Mouse (Mus musculus) midbrain, embryonic 13.5 days (tissue): ENCODE measurements around the gene Rhpn2. TPM values are rescaled to one million over a fixed set of nuclear protein-coding genes. Genes with fewer than 3 reads are reported as not detected.

ENCODE experiments used
- ATAC-seq: fragments of 200-750 bp; cut with Nextera tagmentation; 2 replicates; pipeline ENCODE4 v1.8.0; 2017; ENCODE audit warnings: mild to moderate bottlenecking, moderate TSS enrichment, moderate library complexity
- H3K27ac ChIP-seq: fragments of 300-500 bp; sonication (generic); 2 replicates; pipeline ENCODE4 v1.5.1; 2015; ENCODE audit warnings: inconsistent platforms, mild to moderate bottlenecking, moderate library complexity
- H3K27me3 ChIP-seq: fragments of 300-500 bp; sonication (generic); 2 replicates; pipeline ENCODE4 v1.6.1; 2015; ENCODE audit warnings: mild to moderate bottlenecking, inconsistent platforms
- H3K36me3 ChIP-seq: fragments of 300-500 bp; sonication (generic); 2 replicates; pipeline ENCODE4 v1.6.1; 2015; ENCODE audit warnings: mild to moderate bottlenecking, inconsistent platforms
- H3K4me1 ChIP-seq: fragments of 300-500 bp; sonication (generic); replicated peaks from 2 replicates; pipeline ENCODE4 v1.6.1; 2015; ENCODE audit warnings: inconsistent platforms
- H3K4me2 ChIP-seq: fragments of 300-500 bp; sonication (generic); replicated peaks from 2 replicates; pipeline ENCODE4 v1.6.1; 2015; ENCODE audit warnings: moderate library complexity, mild to moderate bottlenecking, inconsistent platforms
- H3K4me3 ChIP-seq: fragments of 300-500 bp; sonication (generic); replicated peaks from 2 replicates; pipeline ENCODE4 v1.5.1; 2015; ENCODE audit warnings: mild to moderate bottlenecking, inconsistent platforms
- H3K9ac ChIP-seq: fragments of 300-500 bp; sonication (generic); replicated peaks from 2 replicates; pipeline ENCODE4 v1.6.1; 2015; ENCODE audit warnings: mild to moderate bottlenecking, inconsistent platforms
- H3K9me3 ChIP-seq: fragments of 300-500 bp; sonication (generic); 2 replicates; pipeline ENCODE4 v1.6.1; 2016; ENCODE audit warnings: mild to moderate bottlenecking, inconsistent platforms
- WGBS: fragments of 180-500 bp; shearing (Covaris S2); methylation state at CpG from one replicate; pipeline ENCODE4 v1.1.7; 2015; 5-methylcytosine and 5-hydroxymethylcytosine counted together
- polyA plus RNA-seq: library from polyadenylated mRNA; unstranded; fragments of >200 nt; fragmentation: Nextera tagmentation; extraction: Ambion mirVana; gene quantifications from 2 replicates; pipeline ENCODE4 v1.2.1, GENCODE M21; 2015

The Rhpn2 gene
- polyA plus RNA-seq, 1 experiment from 2014 or later, result 1.3 TPM

- Histone ChIP-seq H3K4me1 (no peaks in the 10 kb centered on the region), H3K36me3 (peaks cover 86% of the 10 kb centered on the region), H3K4me3 (no peak overlapping the region), H3K4me2 (no peak overlapping the region), H3K9me3 (no peaks in the 10 kb centered on the region), H3K27ac (no peak overlapping the region), H3K9ac (no peak overlapping the region), H3K27me3 (no peaks in the 10 kb centered on the region)
- no peak for ATAC-seq
- 87% methylated on average over 9 of the region's 9 CpGs for WGBS
Observed at GRCm38 (mm10) chr7:35415801-35416653, 82.1 kb downstream of the Rhpn2 start.

GRCm38 (mm10) chr7:35416654-35416948, 82.6 kb downstream of the Rhpn2 start:
- WGBS, result 87% methylated on average over 5 of the region's 5 CpGs
- H3K36me3 ChIP-seq, result peaks cover 87% of the 10 kb centered on the region
- H3K4me1 ChIP-seq, result no peaks in the 10 kb centered on the region
- no peak overlapping the region for H3K4me3 ChIP-seq
- H3K9me3 ChIP-seq, result no peaks in the 10 kb centered on the region
- H3K4me2 ChIP-seq, result no peak overlapping the region
- no peak overlapping the region for H3K27ac ChIP-seq
- no peaks in the 10 kb centered on the region for H3K27me3 ChIP-seq
- no peak for ATAC-seq
- H3K9ac ChIP-seq, result no peak overlapping the region

GRCm38 (mm10) chr7:35423071-35423470, 89.1 kb downstream of the Rhpn2 start:
- H3K4me1 ChIP-seq, result no peaks in the 10 kb centered on the region
- H3K27me3 ChIP-seq, result no peaks in the 10 kb centered on the region
- 94% methylated on average over 10 of the region's 10 CpGs for WGBS
- no peak for ATAC-seq
- peaks cover 78% of the 10 kb centered on the region for H3K36me3 ChIP-seq
- H3K9ac ChIP-seq, result no peak overlapping the region
- no peak overlapping the region for H3K27ac ChIP-seq
- no peak overlapping the region for H3K4me3 ChIP-seq
- no peak overlapping the region for H3K4me2 ChIP-seq
- no peaks in the 10 kb centered on the region for H3K9me3 ChIP-seq

- no peaks in the 10 kb centered on the region for H3K4me1 ChIP-seq
- H3K4me2 ChIP-seq, result no peak overlapping the region
- H3K9ac ChIP-seq, result no peak overlapping the region
- no peak for ATAC-seq
- no peaks in the 10 kb centered on the region for H3K9me3 ChIP-seq
- H3K27me3 ChIP-seq, result no peaks in the 10 kb centered on the region
- H3K27ac ChIP-seq, result no peak overlapping the region
- H3K36me3 ChIP-seq, result peaks cover 76% of the 10 kb centered on the region
- WGBS, result 93% methylated on average over 10 of the region's 10 CpGs
- H3K4me3 ChIP-seq, result no peak overlapping the region
Observed at GRCm38 (mm10) chr7:35428146-35428545, 94.2 kb downstream of the Rhpn2 start.

DNA sequence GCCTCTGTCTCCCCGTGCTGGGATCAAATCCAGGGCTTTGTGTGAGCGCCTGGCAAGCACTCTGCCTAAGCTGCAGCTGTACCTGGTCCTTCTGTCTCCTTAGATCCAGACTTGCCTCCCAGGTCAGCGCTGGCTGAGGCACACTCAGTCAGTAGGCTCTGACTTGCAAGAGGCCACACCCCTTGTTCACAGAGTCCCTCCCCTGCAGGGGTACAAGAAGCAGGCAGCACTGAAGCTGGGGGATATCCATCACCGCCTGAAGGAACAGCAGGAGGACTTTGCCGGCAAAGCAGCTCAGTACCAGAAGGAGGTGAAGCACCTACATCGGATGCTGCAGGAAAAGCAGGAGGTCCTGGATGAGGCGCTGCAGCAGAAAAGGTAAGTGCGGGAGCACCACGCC, 101.3 kb downstream of the Rhpn2 start:
- 79% methylated on average over 9 of the region's 9 CpGs for WGBS
- Histone ChIP-seq H3K9me3 (no peaks in the 10 kb centered on the region), H3K27ac (no peak overlapping the region), H3K36me3 (peaks cover 82% of the 10 kb centered on the region), H3K9ac (no peak overlapping the region), H3K27me3 (no peaks in the 10 kb centered on the region), H3K4me1 (0 out of 2 replicates have a peak, but pooled peaks cover 3% of the 10 kb centered on the region), H3K4me3 (no peak overlapping the region), H3K4me2 (no peak overlapping the region)
- no peak for ATAC-seq

Other genes starting within 250 kb of the Rhpn2 start
- 0.41 and 0.47 TPM in 2 replicates for gene Cebpa, start 214.9 kb upstream of the Rhpn2 start, polyA plus RNA-seq
- gene Slc7a10, start 147.8 kb upstream of the Rhpn2 start, polyA plus RNA-seq, result 3.4 and 3.6 TPM in 2 replicates
- 25.9 and 31.1 TPM in 2 replicates for gene Lrp3, start 118.7 kb upstream of the Rhpn2 start, polyA plus RNA-seq
- 21.4 and 23.6 TPM in 2 replicates for gene Gpatch1, start 15.7 kb upstream of the Rhpn2 start, polyA plus RNA-seq
- 21.9 and 22.8 TPM in 2 replicates for gene Faap24, start 62.7 kb downstream of the Rhpn2 start, polyA plus RNA-seq
- gene Cep89, start 62.9 kb downstream of the Rhpn2 start, polyA plus RNA-seq, result 36.2 and 38.3 TPM in 2 replicates
- 0.40 TPM in 1 of 2 replicates, not detected in the other for gene Slc7a9, start 114.6 kb downstream of the Rhpn2 start, polyA plus RNA-seq
- 0.34 TPM in 1 of 2 replicates, not detected in the other for gene Tdrd12, start 203.6 kb downstream of the Rhpn2 start, polyA plus RNA-seq
- 61.9 TPM in 2 replicates for gene Nudt19, start 222.1 kb downstream of the Rhpn2 start, polyA plus RNA-seq